Mouse (Mus musculus): ENCODE results near the gene Nfix. TPM values are rescaled to one million over a fixed set of nuclear protein-coding genes. Genes with fewer than 3 reads are reported as not detected.

Gene Nfix
- polyA plus RNA-seq, 2 experiments = 1.4 to 2.5 TPM

GRCm38 (mm10) chr8:84706610-84707266 lies 93.4 kb downstream of the Nfix start:
- Histone ChIP-seq H3K9me3 (ENCODE audit: control insufficient read depth, low read length) (no peaks in the 10 kb centered on the region), H3K27ac (peak overlapping the region; percentile 32), H3K36me3 (replicated peaks; ENCODE audit: control insufficient read depth, insufficient read depth, low read depth) (peaks cover 22% of the 10 kb centered on the region), H3K4me1 (replicated peaks; ENCODE audit: control insufficient read depth in 2 of 2, insufficient read depth in 2 of 2, low read length in 1 of 2) (peaks cover 26 to 35% of the 10 kb centered on the region in 2 experiments), H3K4me3 (ENCODE audit: insufficient read depth in 1 of 2, low read depth in 2 of 2, low read length in 2 of 2) (peak overlapping the region; percentile 32 to 98), H3K27me3 (ENCODE audit: control insufficient read depth, insufficient read depth, low read length) (peaks cover 11% of the 10 kb centered on the region), H3K9ac (replicated peaks) (peak overlapping the region; percentile 64), H3K4me2 (ENCODE audit: low read depth) (peak overlapping the region; percentile 90)
- no peak for DNase-seq (ENCODE audit: low read depth in 3 of 3, low spot score in 3 of 3)
- ATAC-seq (ENCODE audit: insufficient read depth) = no peak
- 3% methylated on average over 45 of the region's 45 CpGs for WGBS (ENCODE audit: insufficient replicate concordance)
- TF ChIP-seq EP300 (IDR thresholded peaks at IDR 0.05; ENCODE audit: low read depth) (no peak), CTCF (IDR thresholded peaks at IDR 0.05; ENCODE audit: low read depth) (no peak)

GRCm38 (mm10) chr8:84705960-84706359 lies 94.2 kb downstream of the Nfix start:
- 1% methylated on average over 12 of the region's 12 CpGs for WGBS (ENCODE audit: insufficient replicate concordance)
- H3K27ac ChIP-seq = peak overlapping the region; percentile 98

GRCm38 (mm10) chr8:84704867-84705831 lies 95.0 kb downstream of the Nfix start:
- H3K9me3 ChIP-seq (ENCODE audit: control insufficient read depth, low read length) = no peaks in the 10 kb centered on the region
- peaks cover 11% of the 10 kb centered on the region for H3K27me3 ChIP-seq (ENCODE audit: control insufficient read depth, insufficient read depth, low read length)
- peak; percentile 3; the same call in 1 of the 2 replicates for ATAC-seq (ENCODE audit: insufficient read depth)
- H3K4me1 ChIP-seq (replicated peaks; ENCODE audit: control insufficient read depth in 2 of 2, insufficient read depth in 2 of 2, low read length in 1 of 2) = peaks cover 35 to 45% of the 10 kb centered on the region in 2 experiments
- WGBS (ENCODE audit: insufficient replicate concordance) = 1% methylated on average over 61 of the region's 61 CpGs
- DNase-seq (ENCODE audit: low read depth in 3 of 3, low spot score in 3 of 3) = no peak
- TF ChIP-seq CTCF (IDR thresholded peaks at IDR 0.05; ENCODE audit: low read depth) = no peak
- TF ChIP-seq EP300 (IDR thresholded peaks at IDR 0.05; ENCODE audit: low read depth) = no peak; the same call in 1 of the 2 replicates
- peak overlapping the region; percentile 98 for H3K27ac ChIP-seq
- H3K36me3 ChIP-seq (replicated peaks; ENCODE audit: control insufficient read depth, insufficient read depth, low read depth) = peaks cover 22% of the 10 kb centered on the region
- H3K9ac ChIP-seq (replicated peaks) = peak overlapping the region; percentile 100
- peak overlapping the region; percentile 90 for H3K4me2 ChIP-seq (ENCODE audit: low read depth)
- H3K4me3 ChIP-seq (ENCODE audit: insufficient read depth in 1 of 2, low read depth in 2 of 2, low read length in 2 of 2) = peak overlapping the region; percentile 88 to 98

More at GRCm38 (mm10) chr8:84705960-84706359, 94.2 kb downstream of the Nfix start:
- peak overlapping the region; percentile 100 for H3K9ac ChIP-seq (replicated peaks)
- DNase-seq (ENCODE audit: low read depth in 3 of 3, low spot score in 3 of 3) = no peak
- H3K27me3 ChIP-seq (ENCODE audit: control insufficient read depth, insufficient read depth, low read length) = peaks cover 11% of the 10 kb centered on the region
- H3K9me3 ChIP-seq (ENCODE audit: control insufficient read depth, low read length) = no peaks in the 10 kb centered on the region
- peaks cover 27 to 37% of the 10 kb centered on the region in 2 experiments for H3K4me1 ChIP-seq (replicated peaks; ENCODE audit: control insufficient read depth in 2 of 2, insufficient read depth in 2 of 2, low read length in 1 of 2)
- H3K4me3 ChIP-seq (ENCODE audit: insufficient read depth in 1 of 2, low read depth in 2 of 2, low read length in 2 of 2) = peak overlapping the region; percentile 88 to 98; a peak in 3 of 4 replicates
- H3K36me3 ChIP-seq (replicated peaks; ENCODE audit: control insufficient read depth, insufficient read depth, low read depth) = peaks cover 22% of the 10 kb centered on the region
- H3K4me2 ChIP-seq (ENCODE audit: low read depth) = peak overlapping the region; percentile 90
- TF ChIP-seq CTCF (IDR thresholded peaks at IDR 0.05; ENCODE audit: low read depth) (no peak), EP300 (IDR thresholded peaks at IDR 0.05; ENCODE audit: low read depth) (0 out of 2 replicates have a peak, but pooled peaks have one; percentile 5)
- ATAC-seq (ENCODE audit: insufficient read depth) = no peak

- DNase-seq (ENCODE audit: low read depth in 3 of 3, low spot score in 3 of 3) = peak; percentile 74 to 79 (median 74)
- under 1% methylated on average over 16 of the region's 16 CpGs for WGBS (ENCODE audit: insufficient replicate concordance)
- peak overlapping the region; percentile 98 for H3K27ac ChIP-seq
- peak; percentile 27; the same call in 1 of the 2 replicates for ATAC-seq (ENCODE audit: insufficient read depth)
- TF ChIP-seq CTCF (IDR thresholded peaks at IDR 0.05; ENCODE audit: low read depth) (peak; percentile 99), EP300 (IDR thresholded peaks at IDR 0.05; ENCODE audit: low read depth) (no peak)
- H3K9me3 ChIP-seq (ENCODE audit: control insufficient read depth, low read length) = no peaks in the 10 kb centered on the region
- H3K27me3 ChIP-seq (ENCODE audit: control insufficient read depth, insufficient read depth, low read length) = peaks cover 11% of the 10 kb centered on the region
- H3K4me3 ChIP-seq (ENCODE audit: insufficient read depth in 1 of 2, low read depth in 2 of 2, low read length in 2 of 2) = peak overlapping the region; percentile 88 to 98
- H3K4me1 ChIP-seq (replicated peaks; ENCODE audit: control insufficient read depth in 2 of 2, insufficient read depth in 2 of 2, low read length in 1 of 2) = peaks cover 42 to 52% of the 10 kb centered on the region in 2 experiments
- peak overlapping the region; percentile 90 for H3K4me2 ChIP-seq (ENCODE audit: low read depth)
- peak overlapping the region; percentile 100 for H3K9ac ChIP-seq (replicated peaks)
- peaks cover 24% of the 10 kb centered on the region for H3K36me3 ChIP-seq (replicated peaks; ENCODE audit: control insufficient read depth, insufficient read depth, low read depth)
Measured at GRCm38 (mm10) chr8:84704356-84704755, 95.8 kb downstream of the Nfix start.

Measured in liver, embryonic 14.5 days (tissue).